Mouse (Mus musculus) liver, postnatal 0 days (tissue): ENCODE data around the gene Cfap77. TPM values are rescaled to one million over a fixed set of nuclear protein-coding genes. Genes with fewer than 3 reads are reported as not detected.
"Not testable (repeated sequence)": the region's sequence is repeated elsewhere in the genome, so short reads cannot be mapped to it uniquely, and the experiment has no call there.

Source experiments
- ATAC-seq: fragments of 200-750 bp; cut with Nextera tagmentation; 2 replicates; pipeline ENCODE4 v1.8.0; 2017; ENCODE audit warnings: mild to moderate bottlenecking, moderate library complexity
- DNase-seq: peaks from one replicate; pipeline ENCODE4 v3.0.0-alpha.2; 2016
- H3K27ac ChIP-seq: fragments of 300-500 bp; sonication (generic); 2 replicates; pipeline ENCODE4 v1.5.1; 2014; ENCODE audit warnings: antibody characterized with exemption, moderate library complexity, mild to moderate bottlenecking, low read depth
- H3K27me3 ChIP-seq: fragments of 300-500 bp; sonication (generic); 2 replicates; pipeline ENCODE4 v1.6.1; 2014; ENCODE audit warnings: low read length, control low read depth, mixed read lengths; ENCODE audit not compliant: insufficient read depth
- H3K36me3 ChIP-seq: fragments of 300-500 bp; sonication (generic); replicated peaks from 2 replicates; pipeline ENCODE4 v1.6.1; 2014; ENCODE audit warnings: mild to moderate bottlenecking, control low read depth, low read length, moderate library complexity, mixed read lengths; ENCODE audit not compliant: insufficient read depth
- H3K4me1 ChIP-seq: fragments of 300-500 bp; sonication (generic); 2 replicates; pipeline ENCODE4 v1.6.1; 2014; ENCODE audit warnings: antibody characterized with exemption, mild to moderate bottlenecking, control low read depth; ENCODE audit not compliant: insufficient read depth
- H3K4me2 ChIP-seq: fragments of 300-500 bp; sonication (generic); 2 replicates; pipeline ENCODE4 v1.6.1; 2014; ENCODE audit warnings: low read depth, mild to moderate bottlenecking, low read length, moderate library complexity, mixed read lengths
- H3K4me3 ChIP-seq: fragments of 300-500 bp; sonication (generic); 2 replicates; pipeline ENCODE4 v1.5.1; 2014; ENCODE audit warnings: low read depth, low read length
- H3K9ac ChIP-seq: fragments of 300-500 bp; sonication (generic); replicated peaks from 2 replicates; pipeline ENCODE4 v1.6.1; 2014; ENCODE audit warnings: mild to moderate bottlenecking, moderate library complexity
- H3K9me3 ChIP-seq: fragments of 300-500 bp; sonication (generic); 2 replicates; pipeline ENCODE4 v1.6.1; 2016; ENCODE audit warnings: mild to moderate bottlenecking, control low read depth, low read length, mixed read lengths
- CTCF ChIP-seq: sonication (generic); IDR thresholded peaks from 2 replicates; pipeline ENCODE4 v1.5.1; 2016; ENCODE audit warnings: antibody characterized with exemption, low read depth
- EP300 ChIP-seq: IDR thresholded peaks from 2 replicates; pipeline ENCODE4 v1.6.1; 2016; ENCODE audit warnings: antibody characterized with exemption, low read depth, mild to moderate bottlenecking
- WGBS: fragments of 180-500 bp; shearing (Covaris S2); extraction: QIAGEN DNeasy Blood & Tissue Kit; methylation state at CpG from one replicate; pipeline ENCODE4 v1.1.7; 2014; ENCODE audit not compliant: insufficient replicate concordance; 5-methylcytosine and 5-hydroxymethylcytosine counted together
- polyA plus RNA-seq: library from polyadenylated mRNA; unstranded; fragments of >200 nt; fragmentation: Nextera tagmentation; extraction: Ambion mirVana; gene quantifications from 2 replicates; pipeline ENCODE4 v1.2.1, GENCODE M21; 2015

The Cfap77 gene
- 0.06 TPM in 1 of 2 replicates, not detected in the other for polyA plus RNA-seq

DNA sequence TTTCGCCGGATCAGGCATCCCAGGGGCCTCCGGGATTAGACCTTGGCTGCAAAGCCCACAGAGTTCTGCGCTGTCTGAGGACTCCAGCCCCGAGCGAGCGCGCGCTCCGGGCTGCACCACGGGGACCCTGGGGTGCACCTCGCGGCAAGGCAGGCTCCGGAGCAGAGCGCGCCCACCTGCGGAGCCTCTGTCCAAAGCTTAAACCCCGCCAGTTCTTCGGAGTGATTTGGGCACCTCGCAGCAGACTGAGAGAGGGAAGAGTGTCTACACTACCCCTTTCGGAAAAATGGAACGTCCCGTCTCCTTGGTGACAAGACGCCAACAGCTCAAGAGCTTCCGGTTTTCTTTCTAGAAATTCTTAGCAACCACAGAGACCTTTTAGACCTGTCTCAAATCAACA, at the start of gene Cfap77:
TSS of gene Cfap77 (minus strand) at position 76 of the 400 bp plus-strand sequence.
- peak within 1 kb of the TSS; percentile 56 for H3K4me3 ChIP-seq
- DNase-seq, result peak; percentile 74
- peaks cover 15% of the 10 kb centered on the region for H3K4me1 ChIP-seq
- H3K9ac ChIP-seq, result peak within 1 kb of the TSS; percentile 54; the same call in 1 of the 2 replicates
- H3K27me3 ChIP-seq, result peaks cover 10% of the 10 kb centered on the region; the same call in 1 of the 2 replicates
- peak; percentile 67 for ATAC-seq
- TF ChIP-seq EP300 (no peak), CTCF (no peak)
- no peak within 1 kb of the TSS for H3K27ac ChIP-seq
- WGBS, result under 1% methylated on average over 25 of the region's 25 CpGs
- H3K4me2 ChIP-seq, result peak within 1 kb of the TSS; percentile 94
- no peaks in the 10 kb centered on the region for H3K9me3 ChIP-seq
- no peaks in the 10 kb centered on the region for H3K36me3 ChIP-seq

DNA sequence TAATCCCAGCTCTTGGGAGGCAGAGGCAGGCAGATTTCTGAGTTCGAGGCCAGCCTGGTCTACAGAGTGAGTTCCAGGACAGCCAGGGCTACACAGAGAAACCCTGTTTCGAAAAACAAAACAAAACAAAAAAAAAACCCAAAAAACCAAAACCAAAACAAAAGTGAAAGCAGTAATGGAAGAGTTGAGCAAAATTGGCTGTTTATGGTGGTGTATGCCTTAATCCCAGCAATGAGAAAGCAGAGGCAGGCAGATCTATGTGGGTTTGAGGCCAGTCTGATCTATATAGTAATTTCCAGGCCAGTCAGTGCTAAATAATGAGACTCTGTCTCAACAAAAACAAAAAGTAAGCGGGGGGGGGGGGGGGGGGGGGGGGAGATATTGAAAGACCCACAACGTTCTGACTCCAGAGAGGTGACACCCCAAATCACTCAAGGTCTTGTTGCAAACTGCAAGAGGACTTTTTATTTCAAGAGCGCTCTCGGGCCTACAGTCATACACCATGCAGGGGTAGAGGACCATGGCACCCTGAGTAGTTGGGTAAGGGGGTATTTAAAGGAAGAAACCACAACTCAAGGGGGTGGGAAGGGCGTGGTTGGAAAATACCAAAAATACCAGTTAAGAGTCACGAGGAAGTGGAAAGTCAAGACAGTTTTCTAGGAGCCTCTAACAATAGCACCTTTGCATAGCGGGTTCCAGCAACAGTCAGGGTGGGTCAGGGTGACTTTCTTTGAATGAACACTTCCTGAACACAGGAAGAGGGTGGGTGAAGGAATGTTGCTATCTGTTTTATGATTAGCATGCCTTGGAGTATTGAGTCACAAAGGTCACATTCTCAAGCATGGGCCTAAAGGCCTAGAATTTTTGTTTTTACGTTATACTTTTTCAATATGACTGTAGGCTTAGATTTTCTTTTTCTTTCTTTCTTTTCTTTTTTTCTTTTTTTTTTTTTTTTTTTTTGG, 47.8 kb upstream of the Cfap77 start:
- not testable (repeated sequence) for DNase-seq, H3K27me3 ChIP-seq, H3K27ac ChIP-seq, H3K4me2 ChIP-seq, H3K4me1 ChIP-seq, H3K9me3 ChIP-seq, H3K4me3 ChIP-seq, H3K9ac ChIP-seq, H3K36me3 ChIP-seq, ATAC-seq
- 72% methylated on average over 9 of the region's 10 CpGs for whole genome bisulfite sequencing

DNA sequence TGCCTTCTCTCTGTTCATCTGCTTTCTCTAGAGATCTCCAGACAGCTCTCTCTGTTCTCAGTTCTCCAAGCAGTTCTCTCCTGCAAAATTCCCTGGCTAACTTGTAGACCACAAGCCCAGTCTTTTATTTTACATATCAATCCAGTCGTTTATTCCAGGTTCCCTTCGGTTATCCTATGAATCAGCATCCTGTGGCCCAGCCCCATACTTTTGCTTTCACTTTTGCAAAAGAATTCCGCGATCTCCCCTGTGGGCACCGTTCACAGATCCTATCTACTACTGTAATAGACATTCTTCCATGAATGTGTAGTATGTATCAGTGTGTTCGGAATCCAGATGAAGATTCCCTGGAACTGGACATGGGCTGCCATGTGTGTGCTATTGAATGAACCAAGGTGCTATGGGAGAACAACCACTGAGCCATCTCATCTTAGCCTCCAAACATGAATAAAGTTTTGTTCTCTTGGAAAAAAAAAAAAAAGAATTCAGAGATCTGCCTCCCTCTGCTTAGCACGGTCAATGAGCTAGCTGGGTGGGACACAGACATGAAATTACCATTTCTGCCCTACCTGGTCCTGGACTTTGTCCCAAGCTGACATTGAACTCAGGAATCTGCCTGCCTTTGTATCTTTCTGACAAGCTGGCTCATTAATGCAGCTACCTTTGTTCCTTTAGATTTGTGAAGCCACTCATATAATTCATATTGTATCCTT, 46.1 kb upstream of the Cfap77 start:
- H3K4me3 ChIP-seq, result peak overlapping the region; percentile 27
- ATAC-seq, result no peak
- H3K27ac ChIP-seq, result no peak overlapping the region

DNA sequence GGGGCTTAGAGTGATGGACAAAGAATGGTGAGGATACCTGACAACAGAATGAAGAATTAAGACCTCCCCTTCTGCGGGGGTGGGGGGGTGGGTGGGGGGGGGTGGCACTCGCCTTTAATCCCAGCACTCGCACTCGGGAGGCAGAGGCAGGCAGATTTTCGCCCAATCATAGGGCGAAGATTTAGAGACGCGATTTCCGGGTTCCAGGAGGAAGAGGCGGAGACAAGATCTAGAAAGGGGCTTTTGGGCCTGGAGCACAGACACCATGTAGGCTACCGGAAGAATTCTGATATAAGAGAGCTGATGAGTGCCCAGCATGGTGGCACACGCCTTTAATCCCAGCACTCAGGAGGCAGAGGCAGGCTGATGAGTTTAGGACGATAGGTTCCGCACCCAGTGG, 44.8 kb upstream of the Cfap77 start:
- Histone ChIP-seq H3K27ac (no peak overlapping the region), H3K4me2 (no peak overlapping the region), H3K27me3 (no peaks in the 10 kb centered on the region), H3K9me3 (no peaks in the 10 kb centered on the region), H3K9ac (no peak overlapping the region), H3K36me3 (no peaks in the 10 kb centered on the region), H3K4me3 (no peak overlapping the region), H3K4me1 (no peaks in the 10 kb centered on the region)
- TF ChIP-seq CTCF (no peak), EP300 (no peak)
- no peak for ATAC-seq
- 84% methylated on average over 14 of the region's 14 CpGs for WGBS
- DNase-seq, result no peak

More for the DNA sequence above, 46.1 kb upstream of the Cfap77 start:
- Histone ChIP-seq H3K9ac (peak overlapping the region; percentile 44; the same call in 1 of the 2 replicates), H3K4me1 (no peaks in the 10 kb centered on the region), H3K27me3 (no peaks in the 10 kb centered on the region), H3K4me2 (peak overlapping the region; percentile 65), H3K9me3 (no peaks in the 10 kb centered on the region), H3K36me3 (no peaks in the 10 kb centered on the region)
- WGBS, result 49% methylated on average over 7 of the region's 7 CpGs
- no peak for DNase-seq
- TF ChIP-seq CTCF, result no peak
- no peak for TF ChIP-seq EP300

DNA sequence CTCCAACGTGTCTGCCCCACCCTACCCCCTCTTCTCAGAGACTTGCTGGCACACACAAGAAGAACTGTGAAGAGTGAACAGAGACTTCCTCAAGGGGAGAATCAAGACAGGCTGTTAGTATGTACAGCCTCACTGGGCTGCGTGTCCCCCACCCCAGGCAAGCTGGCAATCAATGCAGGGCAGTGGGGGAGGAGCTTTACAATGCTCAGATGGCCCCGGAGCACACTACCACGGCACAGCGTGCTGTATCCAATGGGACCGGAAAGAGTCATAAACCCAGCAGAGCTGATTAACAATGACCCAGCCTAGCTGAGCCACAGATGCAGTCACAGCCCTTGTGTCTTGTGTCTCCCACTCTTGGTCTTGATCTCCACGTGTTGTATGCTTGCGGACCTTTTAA, 43.9 kb upstream of the Cfap77 start:
- no peaks in the 10 kb centered on the region for H3K36me3 ChIP-seq
- no peak overlapping the region for H3K4me3 ChIP-seq
- no peaks in the 10 kb centered on the region for H3K27me3 ChIP-seq
- 65% methylated on average over 8 of the region's 8 CpGs for WGBS
- H3K4me1 ChIP-seq, result no peaks in the 10 kb centered on the region
- ATAC-seq (no peak), DNase-seq (no peak)
- no peak overlapping the region for H3K4me2 ChIP-seq
- H3K9me3 ChIP-seq, result no peaks in the 10 kb centered on the region
- H3K9ac ChIP-seq, result no peak overlapping the region
- H3K27ac ChIP-seq, result no peak overlapping the region
- TF ChIP-seq EP300 (no peak), CTCF (no peak)

DNA sequence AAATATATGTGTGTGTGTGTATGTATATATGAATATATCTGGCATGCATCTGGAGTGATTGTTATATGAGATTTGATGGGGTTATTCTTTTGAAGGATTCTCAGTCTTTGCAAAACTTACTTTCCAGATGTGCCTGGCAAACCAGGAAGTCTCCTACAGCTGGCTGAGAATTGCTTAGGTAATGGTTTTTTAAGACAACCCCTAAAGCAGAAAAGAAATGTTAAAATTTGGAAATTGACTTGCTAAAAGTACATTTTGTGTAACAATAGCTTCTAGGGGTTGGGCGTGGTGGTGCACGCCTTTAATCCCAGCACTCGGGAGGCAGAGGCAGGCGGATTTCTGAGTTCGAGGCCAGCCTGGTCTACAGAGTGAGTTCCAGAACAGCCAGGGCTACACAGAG, 43.1 kb upstream of the Cfap77 start:
- H3K27ac ChIP-seq, H3K36me3 ChIP-seq, H3K4me3 ChIP-seq, ATAC-seq, H3K4me1 ChIP-seq, H3K9ac ChIP-seq, DNase-seq, H3K4me2 ChIP-seq, H3K27me3 ChIP-seq, H3K9me3 ChIP-seq: not testable (repeated sequence)
- 77% methylated on average over 4 of the region's 5 CpGs for WGBS
